Mouse (Mus musculus): ENCODE data around the gene Gm44596. TPM values are rescaled to one million over a fixed set of nuclear protein-coding genes. Genes with fewer than 3 reads are reported as not detected.

Gene Gm44596
- total and polyA plus RNA-seq, 2 experiments = not detected

- H3K27me3 ChIP-seq (ENCODE audit: control insufficient read depth, insufficient read depth, low read length) = no peaks in the 10 kb centered on the region
- TF ChIP-seq POLR2A (IDR thresholded peaks at IDR 0.05; ENCODE audit: extremely low read depth, insufficient read depth, low read length) = no peak
- no peak for TF ChIP-seq CTCF (IDR thresholded peaks at IDR 0.05; ENCODE audit: low read depth, low read length)
- H3K4me3 ChIP-seq (ENCODE audit: insufficient read depth, low read depth, low read length) = no peak overlapping the region
- no peaks in the 10 kb centered on the region for H3K36me3 ChIP-seq (ENCODE audit: control insufficient read depth, insufficient read depth, low read length)
- H3K9ac ChIP-seq (ENCODE audit: low read depth, low read length) = no peak overlapping the region
- no peaks in the 10 kb centered on the region; the same call in 1 of the 2 replicates for H3K79me2 ChIP-seq (ENCODE audit: control insufficient read depth, insufficient read depth, low read length)
- no peak overlapping the region for H3K27ac ChIP-seq (replicated peaks; ENCODE audit: insufficient read depth, low read depth, low read length)
- no peaks in the 10 kb centered on the region for H3K4me1 ChIP-seq (ENCODE audit: control insufficient read depth, insufficient read depth, low read length)
- peak; percentile 56 for DNase-seq (ENCODE audit: extremely low read depth, low read depth, low spot score)
- 21% methylated on average over 1 of the region's 1 CpGs for WGBS
Observed at GRCm38 (mm10) chr6:128418076-128418475, 42.8 kb downstream of the Gm44596 start.

- no peaks in the 10 kb centered on the region for H3K27me3 ChIP-seq (ENCODE audit: control insufficient read depth, insufficient read depth, low read length)
- 0 out of 2 replicates have a peak, but pooled peaks cover 1% of the 10 kb centered on the region for H3K4me1 ChIP-seq (ENCODE audit: control insufficient read depth, insufficient read depth, low read length)
- H3K9ac ChIP-seq (ENCODE audit: low read depth, low read length) = no peak overlapping the region
- no peak for DNase-seq (ENCODE audit: extremely low read depth, low read depth, low spot score)
- no peak overlapping the region for H3K4me3 ChIP-seq (ENCODE audit: insufficient read depth, low read depth, low read length)
- H3K79me2 ChIP-seq (ENCODE audit: control insufficient read depth, insufficient read depth, low read length) = no peaks in the 10 kb centered on the region; the same call in 1 of the 2 replicates
- 83% methylated on average over 2 of the region's 2 CpGs for WGBS
- H3K36me3 ChIP-seq (ENCODE audit: control insufficient read depth, insufficient read depth, low read length) = no peaks in the 10 kb centered on the region
- no peak overlapping the region for H3K27ac ChIP-seq (replicated peaks; ENCODE audit: insufficient read depth, low read depth, low read length)
- no peak for TF ChIP-seq POLR2A (IDR thresholded peaks at IDR 0.05; ENCODE audit: extremely low read depth, insufficient read depth, low read length)
- TF ChIP-seq CTCF (IDR thresholded peaks at IDR 0.05; ENCODE audit: low read depth, low read length) = no peak
Observed at GRCm38 (mm10) chr6:128421036-128421435, 45.7 kb downstream of the Gm44596 start.

- WGBS = 88% methylated on average over 3 of the region's 3 CpGs
- H3K27ac ChIP-seq (replicated peaks; ENCODE audit: insufficient read depth, low read depth, low read length) = no peak overlapping the region
Observed at GRCm38 (mm10) chr6:128421480-128421879, 46.2 kb downstream of the Gm44596 start.

GRCm38 (mm10) chr6:128423496-128424268 is 48.4 kb downstream of the Gm44596 start:
- Histone ChIP-seq H3K9ac (ENCODE audit: low read depth, low read length) (peak overlapping the region; percentile 18; the same call in 1 of the 2 replicates), H3K79me2 (ENCODE audit: control insufficient read depth, insufficient read depth, low read length) (no peaks in the 10 kb centered on the region), H3K36me3 (ENCODE audit: control insufficient read depth, insufficient read depth, low read length) (no peaks in the 10 kb centered on the region), H3K27me3 (ENCODE audit: control insufficient read depth, insufficient read depth, low read length) (no peaks in the 10 kb centered on the region), H3K4me1 (ENCODE audit: control insufficient read depth, insufficient read depth, low read length) (0 out of 2 replicates have a peak, but pooled peaks cover 1% of the 10 kb centered on the region), H3K27ac (replicated peaks; ENCODE audit: insufficient read depth, low read depth, low read length) (no peak overlapping the region), H3K4me3 (ENCODE audit: insufficient read depth, low read depth, low read length) (peak overlapping the region; percentile 62)
- no peak for TF ChIP-seq CTCF (IDR thresholded peaks at IDR 0.05; ENCODE audit: low read depth, low read length)
- TF ChIP-seq POLR2A (IDR thresholded peaks at IDR 0.05; ENCODE audit: extremely low read depth, insufficient read depth, low read length) = no peak
- 37% methylated on average over 16 of the region's 16 CpGs for WGBS
- no peak for DNase-seq (ENCODE audit: extremely low read depth, low read depth, low spot score)

More at GRCm38 (mm10) chr6:128421480-128421879, 46.2 kb downstream of the Gm44596 start:
- no peaks in the 10 kb centered on the region; the same call in 1 of the 2 replicates for H3K79me2 ChIP-seq (ENCODE audit: control insufficient read depth, insufficient read depth, low read length)
- no peaks in the 10 kb centered on the region for H3K27me3 ChIP-seq (ENCODE audit: control insufficient read depth, insufficient read depth, low read length)
- H3K4me1 ChIP-seq (ENCODE audit: control insufficient read depth, insufficient read depth, low read length) = 0 out of 2 replicates have a peak, but pooled peaks cover 1% of the 10 kb centered on the region
- no peak overlapping the region for H3K9ac ChIP-seq (ENCODE audit: low read depth, low read length)
- DNase-seq (ENCODE audit: extremely low read depth, low read depth, low spot score) = no peak
- H3K36me3 ChIP-seq (ENCODE audit: control insufficient read depth, insufficient read depth, low read length) = no peaks in the 10 kb centered on the region
- TF ChIP-seq POLR2A (IDR thresholded peaks at IDR 0.05; ENCODE audit: extremely low read depth, insufficient read depth, low read length) (no peak), CTCF (IDR thresholded peaks at IDR 0.05; ENCODE audit: low read depth, low read length) (no peak)
- H3K4me3 ChIP-seq (ENCODE audit: insufficient read depth, low read depth, low read length) = no peak overlapping the region

- Histone ChIP-seq H3K9ac (ENCODE audit: low read depth, low read length) (peak within 1 kb of the TSS; percentile 76), H3K36me3 (ENCODE audit: control insufficient read depth, insufficient read depth, low read length) (no peaks in the 10 kb centered on the region), H3K27ac (replicated peaks; ENCODE audit: insufficient read depth, low read depth, low read length) (peak within 1 kb of the TSS; percentile 85), H3K79me2 (ENCODE audit: control insufficient read depth, insufficient read depth, low read length) (no peaks in the 10 kb centered on the region), H3K4me1 (ENCODE audit: control insufficient read depth, insufficient read depth, low read length) (0 out of 2 replicates have a peak, but pooled peaks cover 1% of the 10 kb centered on the region), H3K27me3 (ENCODE audit: control insufficient read depth, insufficient read depth, low read length) (no peaks in the 10 kb centered on the region), H3K4me3 (ENCODE audit: insufficient read depth, low read depth, low read length) (peak within 1 kb of the TSS; percentile 62)
- TF ChIP-seq CTCF (IDR thresholded peaks at IDR 0.05; ENCODE audit: low read depth, low read length) (no peak), POLR2A (IDR thresholded peaks at IDR 0.05; ENCODE audit: extremely low read depth, insufficient read depth, low read length) (peak; percentile 45)
- DNase-seq (ENCODE audit: extremely low read depth, low read depth, low spot score) = peak; percentile 87
- WGBS = under 1% methylated on average over 42 of the region's 42 CpGs
Observed at GRCm38 (mm10) chr6:128424269-128425019, 49.1 kb downstream of the Gm44596 start, which contains the start of gene Itfg2. TSS of gene Itfg2 (minus strand) at chr6:128424931.
